Mouse (Mus musculus) neural tube, embryonic 11.5 days (tissue): ENCODE data around the gene Ythdf2. TPM values are rescaled to one million over a fixed set of nuclear protein-coding genes. Genes with fewer than 3 reads are reported as not detected.

ENCODE experiments used
- ATAC-seq: fragments of 200-750 bp; cut with Nextera tagmentation; 2 replicates; pipeline ENCODE4 v1.8.0; 2017; ENCODE audit warnings: moderate number of reproducible peaks, mild to moderate bottlenecking, moderate TSS enrichment, moderate library complexity; ENCODE audit not compliant: insufficient read depth, low FRiP score, low TSS enrichment
- DNase-seq: peaks from one replicate; pipeline ENCODE4 v3.0.0-alpha.2; 2015; ENCODE audit warnings: low spot score
- H3K27ac ChIP-seq: fragments of 300-500 bp; sonication (generic); 2 replicates; pipeline ENCODE4 v1.5.1; 2014; ENCODE audit warnings: low read depth, mild to moderate bottlenecking, low read length
- H3K27me3 ChIP-seq: fragments of 300-500 bp; sonication (generic); 2 replicates; pipeline ENCODE4 v1.6.1; 2014; ENCODE audit warnings: mild to moderate bottlenecking, low read length, mixed read lengths; ENCODE audit not compliant: control insufficient read depth, insufficient read depth
- H3K36me3 ChIP-seq: fragments of 300-500 bp; sonication (generic); 2 replicates; pipeline ENCODE4 v1.6.1; 2014; ENCODE audit warnings: mild to moderate bottlenecking, low read length, moderate library complexity, mixed read lengths; ENCODE audit not compliant: control insufficient read depth, insufficient read depth
- H3K4me1 ChIP-seq: fragments of 300-500 bp; sonication (generic); 2 replicates; pipeline ENCODE4 v1.6.1; 2014; ENCODE audit warnings: low read length, mixed read lengths; ENCODE audit not compliant: control insufficient read depth, insufficient read depth
- H3K4me2 ChIP-seq: fragments of 300-500 bp; sonication (generic); 2 replicates; pipeline ENCODE4 v1.6.1; 2014; ENCODE audit warnings: low read depth, mild to moderate bottlenecking, moderate library complexity
- H3K4me3 ChIP-seq: fragments of 300-500 bp; sonication (generic); 2 replicates; pipeline ENCODE4 v1.5.1; 2014; ENCODE audit warnings: low read depth, low read length
- H3K9ac ChIP-seq: fragments of 300-500 bp; sonication (generic); 2 replicates; pipeline ENCODE4 v1.6.1; 2014; ENCODE audit warnings: mild to moderate bottlenecking, low read length
- H3K9me3 ChIP-seq: fragments of 300-500 bp; sonication (generic); 2 replicates; pipeline ENCODE4 v1.6.1; 2016; ENCODE audit warnings: low read length; ENCODE audit not compliant: control insufficient read depth
- WGBS: fragments of 180-500 bp; shearing (Covaris S2); extraction: QIAGEN DNeasy Blood & Tissue Kit; methylation state at CpG from one replicate; pipeline ENCODE4 v1.1.7; 2014; 5-methylcytosine and 5-hydroxymethylcytosine counted together
- polyA plus RNA-seq: library from polyadenylated mRNA; unstranded; fragments of >200 nt; fragmentation: Nextera tagmentation; extraction: Ambion mirVana; gene quantifications from 2 replicates; pipeline ENCODE4 v1.2.1, GENCODE M21; 2014

The Ythdf2 gene
- polyA plus RNA-seq, result 159 and 169 TPM in 2 replicates

DNA sequence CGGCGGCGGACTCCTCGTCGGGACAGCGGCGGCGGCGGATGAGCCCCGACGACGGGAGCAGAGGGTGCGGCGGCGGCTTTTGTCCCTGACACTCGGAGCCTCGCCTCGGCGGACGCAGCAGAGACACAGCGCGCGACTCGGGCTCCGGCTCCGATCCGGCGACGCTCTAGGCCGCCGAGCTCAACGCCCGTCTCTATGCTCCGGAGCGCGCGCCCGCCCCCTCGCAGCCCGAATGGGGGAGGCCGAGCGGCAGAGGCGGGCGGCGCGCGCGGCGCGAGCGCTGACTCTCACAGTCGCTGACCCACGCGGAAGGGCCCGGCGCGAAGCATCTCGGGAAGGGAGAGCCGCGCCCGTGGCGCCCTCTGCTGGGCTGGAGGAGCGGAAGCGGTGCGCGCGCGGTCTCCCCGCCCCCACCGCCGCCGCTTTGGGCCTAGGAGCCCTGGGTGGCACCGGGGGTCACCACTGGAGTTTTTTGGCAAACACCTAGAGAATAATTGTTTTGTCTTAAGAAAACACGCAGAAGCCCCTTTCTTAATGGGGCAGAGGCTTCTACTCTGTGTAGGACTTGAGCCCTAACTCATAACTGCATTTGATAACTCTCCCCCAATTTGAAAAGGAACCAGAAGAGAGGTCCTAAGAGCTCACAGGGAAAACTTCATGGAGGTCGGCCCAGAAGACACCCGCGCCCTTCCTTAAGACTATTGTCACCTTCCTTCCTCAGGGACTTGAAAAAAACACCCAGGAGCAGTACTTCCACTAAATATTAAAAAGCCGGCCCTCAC, at the start of gene Ythdf2:
Ythdf2 (minus strand) TSS at position 351 of the 782 bp plus-strand sequence.
- peak; percentile 92 for ATAC-seq
- H3K9me3 ChIP-seq, result no peaks in the 10 kb centered on the region
- peaks cover 8% of the 10 kb centered on the region for H3K36me3 ChIP-seq
- peak within 1 kb of the TSS; percentile 100 for H3K4me3 ChIP-seq
- peaks cover 8% of the 10 kb centered on the region for H3K4me1 ChIP-seq
- H3K27ac ChIP-seq, result peak within 1 kb of the TSS; percentile 96
- H3K9ac ChIP-seq, result peak within 1 kb of the TSS; percentile 100
- H3K27me3 ChIP-seq, result no peaks in the 10 kb centered on the region
- peak; percentile 99 for DNase-seq
- 1% methylated on average over 63 of the region's 78 CpGs for WGBS
- H3K4me2 ChIP-seq, result peak within 1 kb of the TSS; percentile 86

DNA sequence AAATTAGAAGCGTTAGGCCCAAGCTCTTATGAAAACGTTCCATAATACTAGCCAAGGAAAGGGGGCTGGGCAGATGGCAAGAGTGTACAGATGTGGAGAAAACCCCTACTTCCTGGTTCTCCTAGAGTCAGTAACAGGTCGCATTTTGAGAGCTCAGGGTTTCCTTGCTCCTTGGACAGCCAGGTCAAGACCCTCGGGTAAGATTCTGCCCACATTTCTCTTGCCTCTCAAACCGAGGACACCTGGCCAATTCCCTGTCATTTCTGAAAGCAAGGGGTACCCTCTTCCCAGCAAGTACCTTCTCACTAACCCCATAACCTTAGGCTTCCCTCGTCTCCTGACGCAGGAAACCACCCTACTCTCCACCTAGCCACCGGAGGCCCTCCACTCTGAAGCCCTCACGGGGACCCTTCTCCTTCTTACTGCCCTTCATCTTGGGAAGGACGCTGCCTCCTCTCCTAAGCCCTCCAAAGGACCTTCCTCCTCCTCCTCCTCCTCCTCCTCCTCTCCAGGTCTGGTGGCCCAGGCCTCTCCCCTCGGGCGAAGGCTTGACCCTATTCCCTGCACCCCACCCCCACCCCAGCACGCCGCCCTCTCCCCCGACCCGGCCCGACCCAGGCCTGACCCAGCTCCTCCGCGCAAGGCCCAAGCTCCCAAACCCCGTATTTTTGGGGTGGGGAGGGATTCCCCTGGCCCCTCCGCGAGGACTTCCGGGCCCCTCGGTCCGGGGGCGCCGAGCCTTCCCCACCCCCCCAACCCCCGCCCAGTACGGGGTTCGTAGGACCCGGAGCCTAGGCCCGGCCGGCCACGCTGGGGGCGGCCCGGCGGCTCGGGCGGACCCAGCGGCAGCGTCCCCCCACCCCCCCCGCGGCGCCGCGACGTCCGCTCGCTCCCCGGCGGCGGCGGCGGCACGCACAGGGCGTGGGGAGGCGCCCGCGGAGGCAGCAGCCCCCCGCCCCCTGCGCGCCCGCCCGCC, 48.6 kb upstream of the Ythdf2 start:
- ATAC-seq (peak; percentile 82), DNase-seq (peak; percentile 77)
- Histone ChIP-seq H3K4me1 (0 out of 2 replicates have a peak, but pooled peaks cover 6% of the 10 kb centered on the region), H3K27ac (peak overlapping the region; percentile 94), H3K9me3 (no peaks in the 10 kb centered on the region), H3K4me2 (peak overlapping the region; percentile 85), H3K36me3 (no peaks in the 10 kb centered on the region), H3K9ac (peak overlapping the region; percentile 94), H3K4me3 (peak overlapping the region; percentile 90), H3K27me3 (no peaks in the 10 kb centered on the region)
- WGBS, result 4% methylated on average over 25 of the region's 64 CpGs

DNA sequence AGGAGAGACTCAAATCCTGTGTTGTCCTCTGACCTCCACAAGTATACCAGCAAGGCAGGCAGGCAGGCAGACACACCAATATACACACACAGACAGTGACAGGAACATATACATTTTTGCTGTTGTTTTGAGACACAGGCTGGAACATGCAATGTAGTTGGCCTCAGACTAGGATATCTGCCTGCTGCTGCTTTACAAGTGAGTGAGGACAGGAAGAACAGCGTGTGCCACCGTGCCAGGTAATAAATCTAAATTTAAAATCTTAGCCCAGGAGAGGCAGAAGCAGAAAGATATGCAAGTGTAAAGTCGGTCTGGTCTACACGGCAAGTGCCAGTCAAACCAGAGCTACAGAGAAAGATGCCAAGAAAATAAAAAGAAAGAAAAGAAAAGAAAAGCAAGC, 47.1 kb upstream of the Ythdf2 start:
- Histone ChIP-seq H3K27me3 (no peaks in the 10 kb centered on the region), H3K9me3 (no peaks in the 10 kb centered on the region), H3K4me2 (no peak overlapping the region), H3K9ac (no peak overlapping the region), H3K4me3 (no peak overlapping the region), H3K4me1 (0 out of 2 replicates have a peak, but pooled peaks cover 6% of the 10 kb centered on the region), H3K27ac (no peak overlapping the region), H3K36me3 (no peaks in the 10 kb centered on the region)
- WGBS, result 90% methylated on average over 4 of the region's 4 CpGs
- no peak for DNase-seq
- no peak for ATAC-seq

DNA sequence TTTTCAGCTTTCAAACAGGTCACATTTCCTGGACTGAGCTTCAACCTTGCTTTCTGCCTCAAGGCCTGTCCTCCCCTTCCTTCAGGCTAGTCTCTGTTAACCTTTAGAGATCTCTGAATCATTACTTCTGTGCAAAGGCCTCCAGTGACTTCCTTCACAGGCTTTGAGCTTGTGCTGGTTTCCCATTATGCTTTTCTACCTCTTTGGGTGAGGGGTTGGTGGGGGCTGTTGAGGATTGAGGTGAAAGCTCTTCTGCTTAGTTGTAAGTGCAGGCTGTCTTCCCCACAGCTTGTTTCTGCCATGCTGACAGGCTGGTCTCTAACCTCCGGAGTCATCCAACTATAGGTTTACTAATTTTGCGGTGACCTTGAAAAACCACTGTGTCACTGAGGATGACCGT, 44.3 kb upstream of the Ythdf2 start:
- no peak overlapping the region for H3K4me3 ChIP-seq
- ATAC-seq (no peak), DNase-seq (no peak)
- H3K4me1 ChIP-seq, result peaks cover 6% of the 10 kb centered on the region; the same call in 1 of the 2 replicates
- 91% methylated on average over 3 of the region's 3 CpGs for WGBS
- H3K9me3 ChIP-seq, result no peaks in the 10 kb centered on the region
- no peaks in the 10 kb centered on the region for H3K27me3 ChIP-seq
- no peak overlapping the region for H3K27ac ChIP-seq
- no peak overlapping the region for H3K4me2 ChIP-seq
- H3K9ac ChIP-seq, result no peak overlapping the region
- peaks cover under 1% of the 10 kb centered on the region; the same call in 1 of the 2 replicates for H3K36me3 ChIP-seq

DNA sequence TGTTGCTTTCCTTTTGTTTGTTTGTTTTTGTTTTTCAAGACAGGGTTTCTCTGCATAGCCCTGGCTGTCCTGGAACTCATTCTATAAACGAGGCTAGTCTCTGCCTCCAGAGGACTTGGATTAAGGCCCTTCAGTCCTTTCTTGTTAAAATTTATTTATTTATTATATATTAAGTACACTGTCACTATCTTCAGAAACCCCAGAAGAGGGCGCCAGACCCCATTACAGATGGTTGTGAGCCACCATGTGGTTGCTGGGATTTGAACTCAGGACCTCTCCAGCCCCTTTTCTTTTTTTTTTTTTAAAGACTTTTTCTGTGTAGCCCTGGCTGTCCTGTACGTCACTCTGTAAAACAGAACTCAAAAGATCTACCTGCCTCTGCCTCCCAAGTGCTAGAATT, 42.9 kb upstream of the Ythdf2 start:
- no peak for DNase-seq
- 74% methylated on average over 3 of the region's 3 CpGs for WGBS
- ATAC-seq, result no peak
- H3K27ac ChIP-seq, result no peak overlapping the region
- H3K9me3 ChIP-seq, result no peaks in the 10 kb centered on the region
- H3K4me2 ChIP-seq, result no peak overlapping the region
- H3K4me1 ChIP-seq, result peaks cover 4% of the 10 kb centered on the region; the same call in 1 of the 2 replicates
- no peak overlapping the region for H3K4me3 ChIP-seq
- H3K9ac ChIP-seq, result no peak overlapping the region
- no peaks in the 10 kb centered on the region for H3K27me3 ChIP-seq
- peaks cover 2% of the 10 kb centered on the region; the same call in 1 of the 2 replicates for H3K36me3 ChIP-seq

DNA sequence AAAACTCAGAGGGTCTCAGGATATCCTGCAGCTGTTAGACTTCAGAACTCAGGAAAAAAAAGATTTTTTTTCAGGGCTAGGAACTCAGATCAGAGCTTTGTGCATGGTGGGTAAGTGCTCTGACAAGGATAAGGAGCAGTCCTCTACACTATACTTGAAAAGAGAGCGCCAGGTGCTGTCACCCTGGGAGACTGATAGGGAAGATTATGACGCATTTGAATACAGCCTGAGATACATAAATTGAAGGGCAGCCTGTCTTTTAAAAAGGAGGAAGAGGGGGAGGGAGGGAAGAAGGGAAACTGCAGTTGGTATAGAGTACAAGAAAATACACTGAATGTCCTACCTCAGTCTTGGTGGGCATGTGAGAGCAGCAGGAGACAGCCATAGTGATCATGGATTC, 41.5 kb upstream of the Ythdf2 start:
- H3K27me3 ChIP-seq, result no peaks in the 10 kb centered on the region
- no peak overlapping the region for H3K27ac ChIP-seq
- no peak overlapping the region for H3K4me2 ChIP-seq
- H3K4me1 ChIP-seq, result no peaks in the 10 kb centered on the region; the same call in 1 of the 2 replicates
- no peak for ATAC-seq
- no peaks in the 10 kb centered on the region for H3K9me3 ChIP-seq
- peaks cover 2% of the 10 kb centered on the region for H3K36me3 ChIP-seq
- WGBS, result 79% methylated on average over 2 of the region's 2 CpGs
- H3K4me3 ChIP-seq, result no peak overlapping the region
- DNase-seq, result no peak
- H3K9ac ChIP-seq, result no peak overlapping the region

DNA sequence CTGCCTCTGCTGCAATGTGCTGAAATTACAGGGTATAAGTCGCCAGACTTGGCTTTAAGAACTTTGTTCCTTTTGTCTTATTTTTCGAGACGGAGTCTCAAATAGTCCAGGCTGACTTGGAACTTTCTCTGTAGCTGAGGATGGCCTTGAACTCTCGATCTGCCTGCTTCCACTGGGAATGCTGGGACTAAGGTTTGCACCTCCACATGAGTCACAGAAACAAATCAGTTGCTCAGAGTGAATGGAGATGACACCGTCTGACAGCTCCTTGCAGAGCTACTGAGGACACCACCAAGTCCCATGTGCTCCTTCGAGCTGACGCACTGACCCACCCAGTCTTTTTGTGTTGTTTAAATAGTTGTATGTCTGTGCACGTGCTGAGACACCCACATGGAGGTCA, 41.0 kb upstream of the Ythdf2 start:
- Histone ChIP-seq H3K4me2 (no peak overlapping the region), H3K4me1 (no peaks in the 10 kb centered on the region; the same call in 1 of the 2 replicates), H3K27me3 (no peaks in the 10 kb centered on the region), H3K27ac (no peak overlapping the region), H3K9me3 (no peaks in the 10 kb centered on the region), H3K9ac (no peak overlapping the region), H3K36me3 (peaks cover 2% of the 10 kb centered on the region), H3K4me3 (no peak overlapping the region)
- DNase-seq, result no peak
- ATAC-seq, result no peak
- 87% methylated on average over 8 of the region's 8 CpGs for WGBS

DNA sequence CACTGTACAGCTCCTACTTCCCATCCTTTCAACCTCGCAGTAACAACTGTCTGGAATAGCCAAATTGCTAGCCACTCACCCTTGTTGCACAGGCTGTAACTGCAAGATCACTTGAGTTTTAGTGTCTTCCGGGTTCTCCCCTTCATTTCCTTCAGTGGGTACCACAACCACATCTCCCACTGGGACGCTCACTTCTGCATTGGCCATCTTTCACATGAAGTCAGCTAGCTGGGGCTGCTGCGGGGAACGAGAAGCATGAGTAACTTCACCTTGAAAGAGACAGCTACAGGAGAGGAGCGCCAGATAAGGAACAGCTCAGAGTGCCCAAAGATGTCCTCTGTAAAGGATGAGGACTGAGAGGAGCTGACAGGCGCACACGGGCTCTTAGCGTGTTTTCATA, 39.5 kb upstream of the Ythdf2 start:
- no peak overlapping the region for H3K4me3 ChIP-seq
- no peaks in the 10 kb centered on the region for H3K27me3 ChIP-seq
- no peak overlapping the region for H3K27ac ChIP-seq
- no peaks in the 10 kb centered on the region for H3K9me3 ChIP-seq
- whole genome bisulfite sequencing, result 92% methylated on average over 9 of the region's 9 CpGs
- H3K4me2 ChIP-seq, result no peak overlapping the region
- H3K36me3 ChIP-seq, result peaks cover 2% of the 10 kb centered on the region
- H3K9ac ChIP-seq, result no peak overlapping the region
- ATAC-seq (no peak), DNase-seq (no peak)
- no peaks in the 10 kb centered on the region; the same call in 1 of the 2 replicates for H3K4me1 ChIP-seq
